Mouse (Mus musculus) lung, postnatal 36 days (tissue): ENCODE results near the gene Pdzd3.
"Not testable (repeated sequence)": the region's sequence is repeated elsewhere in the genome, so short reads cannot be mapped to it uniquely, and the experiment has no call there.

Experiments used
- DNase-seq: peaks from one replicate; pipeline ENCODE4 v3.0.0; 2022; ENCODE audit warnings: mixed read lengths

Pdzd3 gene

DNA sequence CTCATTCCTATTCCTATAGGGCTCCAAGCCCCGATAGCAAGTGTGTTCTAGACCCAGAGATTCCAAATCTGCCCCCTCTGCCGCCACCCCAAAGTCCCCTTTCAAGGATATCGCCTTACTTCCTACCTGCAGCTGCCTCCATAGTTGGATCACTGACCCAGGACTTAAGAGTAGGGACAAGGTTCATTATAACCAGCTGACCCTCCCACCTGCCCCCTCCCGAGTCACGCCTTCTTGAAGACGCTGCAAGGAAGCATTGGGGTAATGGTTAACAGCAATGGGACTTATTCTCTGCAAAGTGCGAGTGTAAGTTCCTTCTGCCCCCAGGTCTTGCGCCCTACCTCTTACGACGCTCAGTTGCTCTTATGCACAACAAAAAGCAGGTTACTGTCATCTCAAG lies at the start of gene Pdzd3:
TSS of gene Pdzd3 (minus strand) at position 158 of the 400 bp plus-strand sequence.
- no peak for DNase-seq

DNA sequence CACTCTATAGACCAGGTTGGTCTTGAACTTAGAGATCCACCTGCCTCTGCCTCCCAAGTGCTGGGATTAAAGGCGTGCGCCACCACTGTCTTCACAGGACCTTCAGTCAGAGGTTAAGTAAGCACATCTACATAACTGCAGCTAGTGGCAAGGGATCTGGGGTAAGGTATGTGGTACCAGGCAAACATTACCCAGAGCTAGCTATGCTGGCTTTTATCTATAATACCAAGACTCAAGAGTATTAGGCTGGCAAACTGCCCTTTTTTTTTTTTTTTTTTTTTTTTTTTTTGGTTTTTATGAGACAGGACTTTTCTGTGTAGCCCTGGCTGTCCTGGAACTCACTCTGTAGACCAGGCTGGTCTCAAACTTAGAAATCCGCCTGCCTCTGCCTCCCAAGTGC lies 48.7 kb upstream of the Pdzd3 start:
- DNase-seq: not testable (repeated sequence)

DNA sequence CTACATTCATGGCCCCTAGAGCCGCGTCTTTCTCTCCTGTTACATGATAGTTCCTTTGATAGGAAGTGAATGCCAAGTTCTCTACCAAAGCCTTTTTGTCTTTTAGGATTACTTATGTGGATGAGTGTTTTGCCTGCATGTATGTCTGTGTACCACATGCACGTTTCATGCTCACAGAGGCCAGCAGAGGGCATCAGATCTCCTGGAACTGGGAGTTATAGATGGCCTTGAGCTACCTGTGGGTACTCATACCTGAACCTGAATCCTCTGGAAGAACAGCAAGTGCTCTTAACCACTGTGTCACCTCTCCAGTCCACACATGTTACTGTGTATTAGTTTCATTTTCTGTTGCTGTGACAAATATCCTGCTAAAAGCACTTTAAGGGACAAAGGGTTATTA lies 41.2 kb upstream of the Pdzd3 start:
- peak; percentile 84 for DNase-seq

DNA sequence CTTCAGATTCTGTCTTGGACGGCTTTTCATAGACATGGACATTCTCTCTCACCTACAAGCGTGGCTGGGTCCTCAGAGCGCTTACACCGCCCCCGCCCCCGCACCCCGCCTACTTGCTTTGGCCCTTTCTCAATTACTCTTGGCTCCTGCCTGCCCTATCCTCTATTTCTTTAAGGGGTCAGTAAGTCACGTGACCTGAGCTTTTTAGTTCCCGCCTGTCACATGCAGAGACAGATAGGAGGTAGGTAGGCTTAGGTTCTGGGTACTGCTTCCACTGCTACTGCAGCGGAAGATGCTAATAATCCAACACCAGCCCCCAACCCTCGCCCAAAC lies 37.7 kb upstream of the Pdzd3 start:
- DNase-seq: no peak

DNA sequence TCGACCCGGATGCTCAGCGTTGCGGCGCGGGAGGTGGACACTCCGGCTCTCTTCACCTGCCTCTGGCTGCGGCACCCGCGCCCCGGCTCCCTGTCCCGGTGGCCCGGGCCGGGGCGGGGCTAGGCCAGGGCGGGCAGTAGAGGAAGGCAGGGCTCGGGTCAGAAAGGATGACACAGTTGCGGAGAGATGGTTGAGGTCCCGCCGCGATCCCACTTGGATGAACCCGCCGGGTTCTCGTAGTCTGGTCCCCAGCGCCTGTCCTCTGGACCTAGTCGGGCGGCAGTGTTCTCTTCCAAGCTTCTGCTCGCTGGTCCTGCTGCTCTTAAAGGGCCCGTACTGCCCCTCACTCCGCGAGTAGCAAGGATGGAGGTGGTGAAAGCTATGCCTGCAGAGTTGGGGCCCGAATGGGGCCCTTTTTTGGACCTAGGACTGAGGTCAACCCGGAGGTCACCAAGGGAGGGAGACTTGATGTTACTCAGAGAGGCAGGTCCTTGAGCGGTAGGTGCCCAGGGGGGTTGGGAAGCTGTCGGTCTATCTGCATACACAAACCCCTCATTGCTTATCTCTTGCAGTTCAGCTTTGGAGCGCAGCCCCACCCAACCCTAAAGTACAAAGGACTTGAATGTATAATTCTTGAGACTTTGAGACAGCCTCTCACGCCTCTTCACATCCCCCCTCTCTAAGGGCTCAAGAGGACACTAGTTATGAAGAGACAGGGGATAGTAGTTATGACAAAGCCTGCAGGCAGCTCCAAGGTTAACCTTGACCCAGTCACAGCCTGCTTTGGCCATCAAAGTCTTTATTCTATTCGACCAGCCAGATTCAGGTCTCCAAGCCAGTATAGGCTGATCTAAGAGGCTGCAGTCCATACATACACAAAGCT lies 37.0 kb upstream of the Pdzd3 start, which contains the start of gene Abcg4:
TSS of gene Abcg4 (minus strand) at position 540 of the 883 bp plus-strand sequence.
- no peak for DNase-seq

DNA sequence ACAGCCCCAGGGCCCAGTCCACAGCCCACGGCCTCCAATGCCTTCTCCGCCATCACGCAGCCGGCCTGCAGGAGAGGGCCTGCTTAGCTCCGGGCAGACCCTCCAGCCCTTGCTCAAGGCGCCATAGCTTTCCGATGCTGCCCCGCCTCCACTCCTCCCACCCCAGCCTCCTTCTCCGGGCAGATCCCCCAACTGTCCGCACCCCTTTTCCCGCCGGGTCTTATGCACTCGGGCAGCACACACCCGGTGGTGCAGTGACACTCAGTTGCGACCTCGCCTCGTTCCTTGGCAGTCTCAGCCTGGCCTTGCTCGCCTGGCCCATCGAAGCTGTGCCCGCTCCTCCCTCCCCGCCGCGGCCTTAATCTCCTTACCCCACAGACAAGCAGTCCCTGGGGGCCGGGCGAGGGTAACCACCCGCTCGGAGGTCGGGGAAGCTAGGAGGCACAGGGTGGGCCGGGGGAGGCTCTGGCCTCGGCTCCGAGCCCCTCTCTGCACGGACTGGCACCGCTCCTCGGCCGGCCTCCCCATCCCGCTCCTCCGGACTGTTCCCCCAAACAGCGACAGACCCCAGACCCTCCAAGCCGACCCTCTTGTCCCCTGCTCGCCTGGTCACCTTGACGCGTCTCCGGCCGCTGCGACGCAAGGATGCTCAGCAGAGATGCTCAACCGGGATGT lies 36.3 kb upstream of the Pdzd3 start:
- DNase-seq: no peak

DNA sequence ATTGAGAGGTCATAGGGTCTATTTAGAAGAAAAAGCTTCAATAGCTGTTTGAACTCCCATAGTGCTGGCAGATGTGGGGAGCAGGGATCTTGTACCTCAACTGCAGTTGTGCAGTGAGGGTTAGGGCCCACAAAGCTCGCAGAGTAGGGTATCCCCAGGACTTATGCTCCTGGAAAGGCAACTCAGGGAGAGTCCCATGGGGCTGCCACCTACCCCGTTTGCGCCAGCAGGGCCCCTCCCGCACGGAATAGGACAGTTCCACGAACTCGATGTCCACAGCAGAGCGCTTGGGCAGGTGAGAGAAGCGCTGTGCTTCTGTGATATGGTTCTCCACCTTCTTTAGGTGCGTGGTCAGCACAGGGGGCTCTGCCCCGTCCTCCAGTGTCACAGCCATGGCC lies 35.7 kb upstream of the Pdzd3 start:
- no peak for DNase-seq

DNA sequence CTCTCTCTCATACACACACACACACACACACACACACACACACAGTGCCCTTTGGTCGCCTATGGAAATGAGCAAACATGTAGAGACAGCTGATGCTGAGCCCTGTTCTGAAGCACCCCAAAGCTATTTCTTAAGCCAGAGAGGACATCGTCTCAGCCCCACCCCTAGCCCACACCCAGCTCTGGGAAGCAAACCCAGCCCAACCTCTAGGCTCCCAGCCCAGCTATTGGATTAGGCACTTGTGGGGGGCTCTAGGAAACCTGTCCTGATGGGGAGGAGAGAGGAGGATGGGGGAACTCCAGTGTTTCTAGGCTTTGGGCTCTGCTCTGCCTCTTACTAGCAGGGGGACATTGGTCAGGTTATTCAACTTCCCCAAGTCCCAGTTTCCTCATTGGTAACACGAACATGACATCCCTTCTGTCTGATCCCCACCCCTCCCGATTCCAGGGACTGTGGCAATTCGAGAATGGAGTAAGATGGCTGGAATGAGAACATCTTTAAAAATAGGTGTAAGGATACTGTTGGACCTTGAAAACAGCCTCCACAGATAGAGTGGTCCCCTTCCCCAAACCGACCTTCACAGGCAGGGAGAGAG lies 35.1 kb upstream of the Pdzd3 start:
- DNase-seq: no peak

DNA sequence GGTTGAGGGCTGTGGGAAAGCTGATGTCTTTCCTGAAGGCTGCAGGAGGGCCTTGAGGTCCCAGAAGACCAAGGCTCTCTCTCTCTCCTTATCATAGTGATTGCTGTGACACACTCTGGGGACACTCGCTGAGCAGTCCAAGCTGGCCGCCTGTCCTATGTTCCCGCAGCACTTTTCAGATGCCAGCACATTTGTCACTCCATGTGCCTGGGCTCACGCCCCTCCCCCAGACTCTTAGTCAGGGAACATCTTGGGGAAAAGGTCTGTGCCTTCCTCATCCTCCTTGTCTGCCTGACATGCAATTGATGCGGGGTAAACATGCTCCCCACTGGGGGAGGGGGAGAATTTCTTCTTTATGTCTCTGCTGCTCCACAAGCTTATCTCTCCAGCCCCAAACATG lies 31.9 kb upstream of the Pdzd3 start:
- no peak for DNase-seq

DNA sequence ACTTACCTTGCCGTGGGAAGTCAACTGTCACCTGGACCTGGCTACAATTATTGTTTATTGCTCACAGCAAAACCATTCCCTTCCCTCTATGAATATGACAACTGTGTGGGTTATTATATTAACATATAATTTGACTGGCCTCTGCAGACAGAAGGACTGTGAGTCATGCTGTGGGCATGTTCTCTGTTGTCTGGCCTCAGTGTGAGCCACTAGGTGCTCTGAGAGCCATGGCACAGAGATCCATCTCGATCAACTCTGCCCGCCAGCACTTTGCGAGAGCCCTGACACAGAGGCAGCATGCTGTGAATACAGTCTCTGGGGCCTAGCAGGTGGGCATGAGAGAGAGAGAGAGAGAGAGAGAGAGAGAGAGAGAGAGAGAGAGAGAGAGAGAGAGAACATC lies 18.7 kb upstream of the Pdzd3 start:
- DNase-seq: no peak

DNA sequence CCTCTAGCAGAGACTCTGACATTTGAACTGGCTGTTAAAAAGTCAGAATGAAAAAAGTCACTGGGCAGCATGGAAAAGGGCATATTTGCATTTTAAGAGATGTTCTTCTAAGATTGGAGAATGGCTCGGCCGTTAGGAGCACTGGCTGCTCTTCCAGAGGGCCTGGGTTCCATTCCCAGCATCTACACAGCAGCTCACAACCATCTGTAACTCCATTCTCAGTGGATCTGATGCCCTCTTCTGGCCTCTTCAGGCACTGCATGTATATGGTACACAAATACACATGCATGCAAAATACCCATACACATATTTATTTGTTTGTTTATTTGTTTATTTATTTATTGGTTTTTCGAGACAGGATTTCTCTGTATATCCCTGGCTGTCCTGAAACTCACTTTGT lies 17.8 kb upstream of the Pdzd3 start:
- peak; percentile 73 for DNase-seq

DNA sequence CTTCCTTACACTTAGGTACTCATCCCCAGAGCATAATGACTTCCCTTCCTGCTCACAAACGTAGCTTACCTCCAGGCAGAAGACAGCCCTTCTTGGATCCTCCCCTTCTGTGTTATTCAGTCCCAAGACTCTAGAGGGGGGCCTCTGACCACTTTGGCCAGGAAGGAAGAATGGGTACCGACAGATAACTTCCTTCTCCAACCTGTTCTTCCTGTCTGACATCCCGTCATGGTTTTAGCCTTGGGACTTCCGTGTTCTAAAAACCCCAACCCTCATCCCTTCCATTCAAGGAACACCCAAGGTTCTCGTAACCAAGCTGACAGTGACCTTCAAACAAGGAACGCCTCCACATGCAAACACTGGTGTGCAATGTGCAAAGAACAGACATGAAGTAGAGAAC lies 17.2 kb upstream of the Pdzd3 start, which contains the start of gene Nlrx1:
TSS of gene Nlrx1 (minus strand) at position 168 of the 400 bp plus-strand sequence.
- peak; percentile 55 for DNase-seq

DNA sequence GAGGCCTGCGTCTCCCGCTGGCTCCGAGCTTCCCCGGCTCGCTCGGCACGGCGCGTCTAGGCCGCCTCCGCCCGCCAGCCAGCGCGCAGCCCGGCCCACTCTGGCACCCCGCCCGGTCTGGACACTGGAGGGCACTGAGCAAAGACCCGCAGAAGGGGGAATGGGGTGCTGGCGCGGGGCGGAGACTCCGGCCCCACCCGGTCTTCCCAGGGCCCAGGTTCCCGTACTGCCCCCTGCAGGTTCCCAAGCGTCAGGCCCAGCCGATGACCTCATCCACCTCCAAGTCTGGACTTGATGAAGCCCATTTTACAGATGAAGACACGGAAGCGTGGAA lies 16.7 kb upstream of the Pdzd3 start:
- DNase-seq: peak; percentile 93

DNA sequence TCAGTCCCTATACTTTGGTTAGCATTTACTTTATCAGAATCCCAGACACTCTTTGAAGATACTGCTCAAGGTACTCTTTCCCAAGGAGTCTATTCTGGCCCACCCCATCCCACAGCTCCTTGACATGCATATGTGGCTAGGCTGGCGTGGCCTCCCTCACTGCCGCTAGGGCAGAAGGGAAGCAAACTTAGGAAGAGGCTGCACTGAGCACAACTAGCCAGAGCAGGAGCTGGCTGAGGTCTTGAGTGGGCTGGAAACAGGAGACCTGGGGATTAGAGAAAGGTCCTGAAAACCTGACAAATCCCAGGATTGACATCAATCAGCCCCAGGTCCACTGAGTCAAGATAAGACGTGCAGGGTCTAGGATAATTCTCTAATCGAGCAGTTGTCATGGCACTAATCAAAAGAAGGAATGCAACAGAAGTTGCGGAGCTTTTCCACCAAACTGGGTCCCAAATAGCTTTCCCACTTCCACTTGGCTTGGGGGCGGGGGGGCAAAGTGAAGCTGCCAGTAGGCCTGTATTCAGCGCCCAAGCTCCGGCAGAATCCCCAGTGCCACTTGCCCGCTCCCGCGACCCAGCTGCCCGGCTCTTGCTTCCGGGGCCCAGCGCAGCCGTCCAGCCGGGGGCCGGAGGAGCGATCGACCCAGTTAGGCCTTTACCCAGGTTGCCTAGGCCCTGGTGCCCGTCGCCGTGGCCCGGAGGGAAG lies 16.2 kb upstream of the Pdzd3 start:
- DNase-seq: peak; percentile 39

DNA sequence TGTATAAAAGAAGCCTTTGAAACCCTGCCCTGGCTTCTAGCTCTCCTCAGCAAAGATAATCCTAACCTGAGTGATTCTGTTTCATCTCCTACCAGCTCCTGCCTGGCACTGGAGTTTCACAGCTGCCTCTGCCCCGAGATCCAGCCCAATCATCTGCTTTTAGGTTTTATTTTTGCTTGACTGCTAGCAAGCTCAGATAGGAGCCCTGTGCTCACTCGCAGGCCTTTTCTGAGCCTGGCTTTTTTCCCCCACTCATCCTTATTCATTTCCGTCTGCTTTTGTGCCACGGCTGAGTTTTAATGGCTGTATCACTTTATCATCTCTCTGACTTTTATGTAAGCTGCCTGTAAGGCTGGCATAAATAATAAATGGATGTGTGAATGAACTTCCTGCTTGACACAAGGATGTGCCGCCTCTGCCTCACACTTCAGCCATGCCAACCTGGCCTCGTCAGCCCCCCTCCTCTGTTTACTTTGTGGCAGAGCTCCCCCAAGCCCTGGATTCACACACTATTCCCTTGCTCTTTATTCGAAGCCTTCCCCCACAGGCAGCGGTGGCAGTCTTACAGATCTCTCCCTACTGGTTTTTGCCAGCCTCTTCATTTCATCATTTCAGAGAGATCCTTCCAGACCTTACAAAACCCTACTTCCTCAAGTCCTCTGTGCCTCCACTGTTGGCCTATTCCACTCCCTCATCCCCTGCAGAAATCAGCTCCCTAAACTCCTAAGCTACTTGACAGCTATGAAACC lies 15.4 kb upstream of the Pdzd3 start:
- DNase-seq: peak; percentile 17

DNA sequence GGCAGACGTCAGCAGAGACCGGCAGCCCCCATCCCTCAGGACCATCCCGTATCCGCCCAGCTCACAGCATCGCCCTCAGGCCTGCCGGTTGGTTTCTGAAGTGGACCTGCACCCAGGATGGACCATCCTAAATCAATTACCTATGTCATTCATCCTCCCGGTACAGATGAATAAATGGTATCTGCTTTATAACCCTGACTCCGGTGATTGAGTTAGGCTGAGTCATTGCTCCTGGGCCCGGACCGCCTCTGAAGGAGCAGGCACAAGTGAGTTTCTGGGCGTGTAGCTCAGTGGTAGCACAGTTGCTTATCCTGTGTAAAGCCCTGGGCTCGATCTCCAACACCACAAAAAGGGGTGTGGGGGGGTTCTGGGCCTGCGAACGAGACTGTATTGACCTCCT lies 10.1 kb upstream of the Pdzd3 start:
- DNase-seq: no peak

DNA sequence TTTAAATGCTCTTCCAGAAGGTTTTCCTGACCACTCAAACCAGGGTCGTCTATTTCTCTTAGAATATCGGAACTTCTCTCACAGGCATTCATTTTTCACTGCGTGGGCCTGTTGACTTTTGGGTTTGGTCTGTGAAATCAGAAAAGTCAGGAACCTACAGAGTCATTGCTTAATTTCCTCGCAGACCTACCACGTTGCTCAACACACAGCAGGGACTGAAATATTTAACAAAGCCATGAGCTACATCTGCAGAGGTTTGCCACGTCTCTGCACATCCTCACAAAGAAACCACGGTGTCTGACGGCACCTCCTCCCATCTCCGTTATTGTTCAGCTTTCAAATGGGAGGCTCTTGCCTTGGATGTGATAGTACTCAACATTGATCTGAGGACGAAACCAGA lies 7.7 kb upstream of the Pdzd3 start:
- peak; percentile 44 for DNase-seq

DNA sequence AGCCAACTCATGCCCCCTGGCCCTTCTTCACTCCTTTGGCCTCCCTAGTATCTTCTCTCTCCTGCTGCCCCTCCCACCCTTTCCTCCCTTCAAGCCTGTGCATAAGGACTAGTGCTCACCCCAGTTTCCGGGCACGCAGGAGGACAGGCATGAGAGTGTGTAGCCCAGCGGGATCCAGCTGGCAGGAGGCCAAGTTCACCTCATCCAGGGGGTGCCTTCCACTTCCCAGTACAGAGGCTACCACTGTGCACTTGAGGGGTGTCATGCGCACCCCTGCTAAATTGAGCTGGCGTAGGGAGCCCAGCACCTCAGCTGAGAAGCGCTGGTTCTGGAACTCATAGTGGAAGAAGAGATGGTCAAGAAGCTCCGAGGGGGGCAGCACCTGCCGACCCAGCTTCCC lies 4.9 kb upstream of the Pdzd3 start:
- DNase-seq: no peak

DNA sequence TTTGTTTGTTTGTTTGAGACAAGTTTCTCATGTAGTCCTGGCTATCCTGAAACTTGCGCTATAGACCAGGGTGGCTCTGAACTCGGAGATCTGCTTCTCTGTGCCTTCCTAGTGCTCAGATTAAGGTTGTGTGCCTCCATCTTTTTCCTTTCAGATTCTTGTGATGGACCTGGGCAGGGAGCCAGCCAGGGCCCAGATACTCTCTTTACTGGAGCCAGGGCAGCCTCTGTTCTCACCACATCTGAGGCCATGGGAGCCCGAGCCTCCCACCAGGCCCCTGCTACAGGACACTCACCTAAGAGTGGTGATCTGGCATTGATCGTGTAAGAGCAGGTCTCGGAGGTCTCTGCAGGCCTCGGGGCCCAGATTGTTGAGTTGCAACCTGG lies 3.9 kb upstream of the Pdzd3 start:
- DNase-seq: no peak

DNA sequence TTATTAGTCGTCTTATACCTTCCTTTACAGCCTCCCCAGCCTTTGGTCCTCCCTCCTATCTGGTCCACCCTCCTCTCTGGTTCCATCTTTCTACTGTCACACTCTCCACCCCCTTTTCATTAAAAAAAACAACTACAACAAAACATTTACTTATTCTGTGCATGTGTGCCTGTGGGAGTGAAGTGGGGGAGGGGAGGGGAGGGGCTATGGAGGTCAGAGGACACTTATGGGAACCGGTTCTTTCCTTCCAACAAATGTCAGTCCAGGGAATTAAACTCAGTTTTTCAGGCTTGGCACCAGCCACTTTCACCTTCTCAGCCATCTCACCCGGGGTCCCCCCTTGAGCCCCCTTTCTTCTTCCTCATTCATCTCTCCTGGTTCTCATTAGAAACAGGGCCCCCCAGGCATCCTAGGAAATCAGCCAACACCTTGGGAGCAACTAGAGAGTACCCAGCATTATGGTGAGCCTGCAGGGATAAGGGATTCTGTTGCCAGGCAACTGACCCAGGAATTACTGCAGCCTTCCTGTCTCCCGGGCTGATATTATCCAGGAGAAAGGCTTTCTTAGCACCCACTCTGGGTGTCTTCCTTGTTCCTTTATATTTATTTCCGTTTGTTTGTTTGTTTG lies 3.4 kb upstream of the Pdzd3 start:
- no peak for DNase-seq

DNA sequence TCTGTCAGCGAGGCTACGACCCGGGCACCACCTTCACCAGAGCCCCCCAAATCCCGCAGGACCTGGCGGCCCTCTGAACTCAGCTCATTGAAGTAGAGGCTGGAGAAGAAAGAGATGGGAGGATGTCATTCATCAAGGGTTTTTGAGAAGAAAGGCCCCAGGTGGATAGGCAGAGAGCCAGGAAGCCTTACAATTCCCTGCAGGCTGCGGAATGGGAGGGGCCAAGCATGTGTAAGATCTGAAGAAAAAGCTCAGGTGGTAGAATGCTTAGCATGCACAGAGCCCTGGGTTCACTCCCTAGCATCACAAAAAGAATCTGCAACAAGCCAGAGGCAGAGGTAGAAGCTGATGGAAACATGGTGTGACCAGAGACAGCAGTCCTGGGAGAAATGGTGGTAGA lies 2.2 kb upstream of the Pdzd3 start:
- DNase-seq: no peak

DNA sequence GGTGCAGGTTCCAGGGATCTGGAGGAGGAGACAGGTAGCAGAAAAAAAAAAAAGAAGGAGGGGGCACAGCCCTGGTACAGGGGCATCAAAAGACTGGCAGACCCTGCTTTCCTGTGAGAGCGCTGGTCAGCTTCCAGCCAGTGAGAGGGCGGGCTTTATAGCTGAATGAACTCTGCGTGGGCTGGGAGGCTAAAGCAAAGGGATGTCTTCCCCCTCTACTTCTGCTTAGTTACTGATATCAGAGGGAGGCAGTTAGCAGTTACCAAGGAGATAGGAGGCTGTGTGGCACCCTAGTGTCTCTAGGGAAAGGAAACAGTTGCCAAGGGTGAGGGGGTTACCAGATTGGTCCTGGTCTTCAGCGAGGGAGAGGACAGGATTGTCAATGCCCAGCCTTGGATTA lies 826 bp downstream of the Pdzd3 start:
- DNase-seq: no peak
